Mouse (Mus musculus): Measurements from ENCODE around the gene Tmem139.

The Tmem139 gene

GRCm38 (mm10) chr6:42261524-42262170 lies at the start of gene Tmem139:
Tmem139 (plus strand) TSS chr6:42261970.
- no peak for DNase-seq (ENCODE audit: extremely low spot score, low spot score)

- DNase-seq (ENCODE audit: extremely low spot score, low spot score): no peak
These were observed 46.7 kb upstream of the Tmem139 start, which contains the start of gene Tas2r144 for GRCm38 (mm10) chr6:42215028-42215427. Tas2r144 (plus strand) TSS chr6:42215328.

DNA sequence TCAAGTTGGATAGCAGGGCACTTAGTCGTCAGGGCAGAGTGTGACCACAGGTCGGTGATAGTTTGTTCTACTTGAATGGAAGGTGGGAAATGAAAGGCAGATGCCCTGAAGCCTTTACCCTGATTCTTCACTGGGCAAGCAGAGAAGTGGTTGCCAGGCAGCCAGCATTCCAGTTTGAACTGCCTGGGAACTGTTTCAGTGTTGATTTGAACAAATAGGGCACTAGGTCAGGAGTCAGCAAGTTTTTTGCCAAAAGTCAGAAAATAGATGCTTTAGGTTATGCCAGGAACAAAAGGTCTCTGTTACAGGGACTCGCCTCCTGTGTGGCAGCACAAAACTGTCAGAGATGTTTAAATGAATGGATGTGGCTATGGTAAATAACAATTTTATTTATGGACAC lies 39.5 kb upstream of the Tmem139 start:
- no peak for DNase-seq (ENCODE audit: extremely low spot score, low spot score)

- DNase-seq (ENCODE audit: extremely low spot score, low spot score): no peak
These were observed 36.7 kb upstream of the Tmem139 start for GRCm38 (mm10) chr6:42225046-42225445.

GRCm38 (mm10) chr6:42227240-42228101 lies 34.3 kb upstream of the Tmem139 start:
- DNase-seq (ENCODE audit: extremely low spot score, low spot score): peak; percentile 61

DNA sequence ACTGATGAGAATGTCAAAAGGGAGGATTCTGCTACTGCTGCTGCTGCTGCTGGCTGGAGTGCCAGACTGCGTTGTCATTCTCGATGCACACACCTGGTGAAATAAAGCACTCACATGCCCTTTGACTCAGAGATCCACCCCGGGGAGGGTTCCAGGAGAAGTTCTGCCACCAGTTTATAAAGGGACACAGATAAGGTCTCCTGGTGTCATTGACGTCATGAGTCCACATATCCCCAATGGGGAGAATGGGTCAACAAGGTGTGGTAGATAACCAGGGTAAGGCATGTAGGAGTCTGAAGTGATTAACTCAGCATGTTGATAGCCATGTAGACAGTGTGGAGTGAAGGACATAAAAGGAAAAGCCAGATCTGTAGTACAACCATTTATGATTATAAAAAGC lies 32.2 kb upstream of the Tmem139 start:
- DNase-seq (ENCODE audit: extremely low spot score, low spot score): no peak

- no peak for DNase-seq (ENCODE audit: extremely low spot score, low spot score)
These were observed 30.6 kb upstream of the Tmem139 start for GRCm38 (mm10) chr6:42231191-42231590.

GRCm38 (mm10) chr6:42237276-42237805 lies 24.4 kb upstream of the Tmem139 start:
- DNase-seq (ENCODE audit: extremely low spot score, low spot score): no peak

GRCm38 (mm10) chr6:42241311-42242045 lies 20.3 kb upstream of the Tmem139 start:
- no peak for DNase-seq (ENCODE audit: extremely low spot score, low spot score)

DNA sequence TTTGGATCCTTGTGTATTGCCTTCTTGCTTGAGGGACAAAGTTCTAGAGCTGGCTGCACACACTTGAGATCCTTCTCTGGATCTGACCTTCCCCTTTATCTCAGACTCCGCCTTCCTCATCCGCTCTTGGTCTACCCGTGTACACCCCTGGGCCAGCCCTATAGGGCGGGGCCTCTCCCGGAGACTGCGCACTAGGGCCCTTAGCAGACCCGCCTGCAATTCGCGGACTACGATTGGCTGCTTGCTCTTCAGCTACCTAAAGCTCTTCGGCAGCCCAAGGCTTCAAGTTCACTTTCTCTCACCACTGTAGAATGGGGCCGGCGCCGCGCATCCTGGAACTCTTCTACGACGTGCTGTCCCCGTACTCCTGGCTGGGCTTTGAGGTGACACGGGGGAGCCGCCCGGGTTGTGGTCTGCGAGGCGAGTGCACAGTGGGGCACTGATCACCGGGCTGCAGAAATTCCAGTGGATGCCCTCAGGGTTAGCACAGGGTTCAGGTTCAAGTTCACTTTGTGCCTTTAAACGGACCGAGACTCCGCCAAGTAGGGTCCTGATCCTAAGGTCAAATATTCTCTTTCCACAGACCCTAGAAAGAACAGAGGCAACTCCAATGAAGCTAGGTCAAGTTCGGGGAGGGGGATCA lies 15.9 kb upstream of the Tmem139 start, which contains the start of gene Gstk1:
Gene Gstk1 (plus strand): TSS at position 225 of the 643 bp plus-strand sequence.
- peak; percentile 77 for DNase-seq (ENCODE audit: extremely low spot score, low spot score)

GRCm38 (mm10) chr6:42247173-42247572 lies 14.6 kb upstream of the Tmem139 start:
- no peak for DNase-seq (ENCODE audit: extremely low spot score, low spot score)

DNA sequence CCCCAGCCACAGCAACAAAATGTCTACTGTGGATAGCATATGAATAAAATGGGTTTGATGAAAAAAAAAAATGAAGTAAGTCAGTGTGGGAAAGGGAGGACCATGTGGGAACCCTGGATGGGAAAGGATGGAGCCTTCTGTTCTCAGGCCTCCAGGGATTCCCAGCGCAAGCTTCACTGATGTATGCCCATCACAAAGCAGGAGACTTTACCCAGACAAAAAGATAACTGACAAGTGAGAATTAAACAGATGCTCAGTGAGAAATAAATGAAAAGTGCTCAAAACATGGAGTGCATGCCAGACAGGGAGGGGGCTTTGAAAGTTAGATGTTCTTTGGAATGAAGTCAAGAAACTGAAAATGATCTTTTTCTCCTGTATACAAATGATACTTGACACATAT lies 13.8 kb upstream of the Tmem139 start:
- no peak for DNase-seq (ENCODE audit: extremely low spot score, low spot score)

- no peak for DNase-seq (ENCODE audit: extremely low spot score, low spot score)
These were observed 10.0 kb upstream of the Tmem139 start for GRCm38 (mm10) chr6:42251791-42252190.

GRCm38 (mm10) chr6:42253103-42253502 lies 8.7 kb upstream of the Tmem139 start:
- no peak for DNase-seq (ENCODE audit: extremely low spot score, low spot score)

GRCm38 (mm10) chr6:42257303-42257863 lies 4.4 kb upstream of the Tmem139 start:
- DNase-seq (ENCODE audit: extremely low spot score, low spot score): peak; percentile 45

GRCm38 (mm10) chr6:42260430-42260829 lies 1.3 kb upstream of the Tmem139 start:
- DNase-seq (ENCODE audit: extremely low spot score, low spot score): no peak

DNA sequence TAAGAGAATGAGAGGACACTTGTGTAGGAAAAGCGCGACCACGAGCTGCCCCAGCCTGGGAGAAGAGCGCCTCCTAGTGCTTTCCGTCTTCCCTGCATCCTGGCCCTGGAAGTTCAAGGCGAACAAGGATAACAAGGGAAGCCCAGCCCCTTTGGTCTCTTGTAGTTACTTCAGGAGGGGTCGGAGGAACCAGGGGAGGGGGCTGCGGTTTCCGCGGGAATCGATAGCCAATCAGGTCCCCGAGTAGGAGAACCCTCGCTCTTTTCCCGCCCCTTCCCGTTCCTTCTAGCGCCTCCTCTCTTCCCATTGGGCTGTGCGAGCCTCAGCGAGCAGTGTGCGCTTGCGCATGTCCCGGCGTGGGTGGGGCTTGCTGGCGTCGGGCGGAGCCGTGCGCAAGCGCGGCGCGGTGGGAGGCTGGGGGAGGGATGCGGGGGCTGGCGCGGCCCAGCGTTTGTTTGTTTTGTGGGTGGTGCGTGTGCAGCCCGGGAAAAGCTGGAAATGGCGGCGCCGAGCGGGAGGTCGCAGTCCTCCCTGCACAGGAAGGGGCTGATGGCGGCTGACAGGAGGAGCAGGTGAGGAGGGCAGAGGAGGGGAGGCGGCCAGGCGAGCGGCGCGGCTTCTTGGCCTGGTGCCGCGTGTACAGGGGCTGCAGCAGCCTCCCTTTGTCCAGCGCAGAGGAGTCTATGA lies 3.0 kb downstream of the Tmem139 start, which contains the start of gene Casp2:
Gene Casp2 (plus strand): TSS at position 360 of the 687 bp plus-strand sequence.
- DNase-seq (ENCODE audit: extremely low spot score, low spot score): peak; percentile 97

- DNase-seq (ENCODE audit: extremely low spot score, low spot score): peak; percentile 31
These were observed 3.9 kb downstream of the Tmem139 start for GRCm38 (mm10) chr6:42265391-42266330.

GRCm38 (mm10) chr6:42270817-42271216 lies 9.0 kb downstream of the Tmem139 start:
- DNase-seq (ENCODE audit: extremely low spot score, low spot score): no peak
